Mouse (Mus musculus) liver, adult 2 months (tissue): ENCODE measurements around the gene Mob4. TPM values are rescaled to one million over a fixed set of nuclear protein-coding genes. Genes with fewer than 3 reads are reported as not detected.

Experiments used
- DNase-seq: peaks from one replicate; pipeline ENCODE4 v3.0.0-alpha.2; 2011; ENCODE audit warnings: low read depth, low spot score; ENCODE audit errors: extremely low read depth
- H3K27ac ChIP-seq: fragments of 200-500 bp; replicated peaks from 2 replicates; pipeline ENCODE4 v1.5.1; 2012; ENCODE audit warnings: low read depth, mild to moderate bottlenecking, control low read depth, inconsistent platforms, low read length; ENCODE audit not compliant: insufficient read depth
- H3K27me3 ChIP-seq: fragments of 200-500 bp; 2 replicates; pipeline ENCODE4 v1.6.1; 2012; ENCODE audit warnings: mild to moderate bottlenecking, moderate library complexity, low read length, inconsistent platforms; ENCODE audit not compliant: control insufficient read depth, insufficient read depth
- H3K36me3 ChIP-seq: fragments of 200-500 bp; 2 replicates; pipeline ENCODE4 v1.6.1; 2012; ENCODE audit warnings: low read length, inconsistent platforms; ENCODE audit not compliant: control insufficient read depth, insufficient read depth
- H3K4me1 ChIP-seq: fragments of 200-500 bp; 2 replicates; pipeline ENCODE4 v1.6.1; 2011; ENCODE audit warnings: low read length; ENCODE audit not compliant: control insufficient read depth, insufficient read depth
- H3K4me3 ChIP-seq: fragments of 200-500 bp; 2 replicates; pipeline ENCODE4 v1.5.1; 2011; ENCODE audit warnings: low read depth, mild to moderate bottlenecking, control low read depth, low read length, moderate library complexity; ENCODE audit not compliant: insufficient read depth
- H3K79me2 ChIP-seq: fragments of 200-500 bp; 2 replicates; pipeline ENCODE4 v1.6.1; 2012; ENCODE audit warnings: inconsistent platforms, mild to moderate bottlenecking, low read length, moderate library complexity; ENCODE audit not compliant: control insufficient read depth, insufficient read depth
- H3K9ac ChIP-seq: fragments of 200-500 bp; 2 replicates; pipeline ENCODE4 v1.6.1; 2012; ENCODE audit warnings: low read depth, mild to moderate bottlenecking, control low read depth, inconsistent platforms, low read length
- CTCF ChIP-seq: fragments of 200-500 bp; IDR thresholded peaks from 2 replicates; pipeline ENCODE4 v1.5.1; 2011; ENCODE audit warnings: low read depth, low read length, control low read depth
- POLR2A ChIP-seq: fragments of 200-500 bp; IDR thresholded peaks from 2 replicates; pipeline ENCODE4 v1.6.1; 2011; ENCODE audit warnings: low read length, control low read depth; ENCODE audit not compliant: insufficient read depth; ENCODE audit errors: extremely low read depth
- WGBS: fragments of 180-500 bp; shearing (Covaris S2); methylation state at CpG from one replicate; pipeline ENCODE4 v1.1.7; 2018; 5-methylcytosine and 5-hydroxymethylcytosine counted together
- polyA plus RNA-seq: library from polyadenylated mRNA; depleted of rRNA; stranded (reverse); fragments of >200 nt; gene quantifications from 2 replicates; pipeline ENCODE4 v1.2.3, GENCODE M21; 2012; rRNA removed
- total RNA-seq: library from RNA; depleted of rRNA; stranded (reverse); fragments of >200 nt; gene quantifications from 2 replicates; pipeline ENCODE4 v1.2.3, GENCODE M21; 2014; rRNA removed

The Mob4 gene
- total RNA-seq = 25.7 and 27.8 TPM in 2 replicates
- polyA plus RNA-seq = 5.6 and 6.1 TPM in 2 replicates

GRCm38 (mm10) chr1:55130943-55131401 is at the start of gene Mob4:
Gene Mob4 (plus strand): TSS chr1:55131231.
- Histone ChIP-seq H3K79me2 (peaks cover 14% of the 10 kb centered on the region; the same call in 1 of the 2 replicates), H3K9ac (peak within 1 kb of the TSS; percentile 82), H3K27me3 (no peaks in the 10 kb centered on the region), H3K4me3 (peak within 1 kb of the TSS; percentile 69), H3K36me3 (no peaks in the 10 kb centered on the region; the same call in 1 of the 2 replicates), H3K4me1 (peaks cover 4% of the 10 kb centered on the region; the same call in 1 of the 2 replicates), H3K27ac (peak within 1 kb of the TSS; percentile 79)
- DNase-seq = peak; percentile 92
- WGBS = under 1% methylated on average over 41 of the region's 42 CpGs
- TF ChIP-seq POLR2A (peak; percentile 77), CTCF (no peak)

- peak; percentile 39 for DNase-seq
- H3K4me1 ChIP-seq = peaks cover 17% of the 10 kb centered on the region
- H3K36me3 ChIP-seq = peaks cover 74% of the 10 kb centered on the region
- no peaks in the 10 kb centered on the region for H3K27me3 ChIP-seq
- no peak for TF ChIP-seq POLR2A
- TF ChIP-seq CTCF = peak; percentile 10; the same call in 1 of the 2 replicates
- peaks cover 7% of the 10 kb centered on the region; the same call in 1 of the 2 replicates for H3K79me2 ChIP-seq
- 50% methylated on average over 1 of the region's 1 CpGs for WGBS
- H3K4me3 ChIP-seq = no peak overlapping the region
- H3K9ac ChIP-seq = no peak overlapping the region
- no peak overlapping the region for H3K27ac ChIP-seq
Measured at GRCm38 (mm10) chr1:55082106-55082505, 48.9 kb upstream of the Mob4 start.

- peaks cover 21% of the 10 kb centered on the region; the same call in 1 of the 2 replicates for H3K79me2 ChIP-seq
- no peaks in the 10 kb centered on the region for H3K27me3 ChIP-seq
- peaks cover 14% of the 10 kb centered on the region for H3K4me1 ChIP-seq
- peak overlapping the region; percentile 6; the same call in 1 of the 2 replicates for H3K4me3 ChIP-seq
- 31% methylated on average over 7 of the region's 7 CpGs for WGBS
- no peak for DNase-seq
- TF ChIP-seq POLR2A (no peak), CTCF (no peak)
- H3K9ac ChIP-seq = peak overlapping the region; percentile 31; the same call in 1 of the 2 replicates
- H3K36me3 ChIP-seq = peaks cover 51% of the 10 kb centered on the region
- no peak overlapping the region; the same call in 1 of the 2 replicates for H3K27ac ChIP-seq
Measured at GRCm38 (mm10) chr1:55085781-55086366, 45.2 kb upstream of the Mob4 start.

- H3K4me1 ChIP-seq = peaks cover 17% of the 10 kb centered on the region
- no peak for TF ChIP-seq CTCF
- no peak for TF ChIP-seq POLR2A
- DNase-seq = peak; percentile 83
- 2% methylated on average over 13 of the region's 13 CpGs for WGBS
- peak overlapping the region; percentile 100 for H3K27ac ChIP-seq
- H3K9ac ChIP-seq = peak overlapping the region; percentile 100
- H3K36me3 ChIP-seq = peaks cover 49% of the 10 kb centered on the region
- H3K79me2 ChIP-seq = peaks cover 21% of the 10 kb centered on the region; the same call in 1 of the 2 replicates
- peak overlapping the region; percentile 99 for H3K4me3 ChIP-seq
- no peaks in the 10 kb centered on the region for H3K27me3 ChIP-seq
Measured at GRCm38 (mm10) chr1:55086868-55087400, 44.1 kb upstream of the Mob4 start.

GRCm38 (mm10) chr1:55087401-55087904 is 43.6 kb upstream of the Mob4 start:
- no peak for DNase-seq
- peak overlapping the region; percentile 100 for H3K9ac ChIP-seq
- no peak for TF ChIP-seq CTCF
- peak; percentile 89 for TF ChIP-seq POLR2A
- H3K4me1 ChIP-seq = peaks cover 18% of the 10 kb centered on the region
- H3K79me2 ChIP-seq = peaks cover 21% of the 10 kb centered on the region; the same call in 1 of the 2 replicates
- H3K27me3 ChIP-seq = no peaks in the 10 kb centered on the region
- WGBS = under 1% methylated on average over 50 of the region's 57 CpGs
- H3K36me3 ChIP-seq = peaks cover 46% of the 10 kb centered on the region
- peak overlapping the region; percentile 99 for H3K4me3 ChIP-seq
- peak overlapping the region; percentile 100 for H3K27ac ChIP-seq
